Mouse (Mus musculus) G1E (cell line): ENCODE results near the gene Dut.

ENCODE experiments used
- CTCF ChIP-seq: IDR thresholded peaks from 2 replicates; pipeline ENCODE4 v1.5.1; 2012; ENCODE audit warnings: low read depth, low read length, inconsistent platforms, mixed read lengths
- GATA1 ChIP-seq: IDR thresholded peaks from 2 replicates; pipeline ENCODE4 v1.6.1; 2012; ENCODE audit warnings: borderline replicate concordance, low read length, inconsistent platforms, mixed read lengths
- GATA2 ChIP-seq: IDR thresholded peaks from 2 replicates; pipeline ENCODE4 v1.6.1; 2012; ENCODE audit warnings: low read depth, low read length, inconsistent platforms, borderline replicate concordance
- POLR2AphosphoS5 ChIP-seq: IDR thresholded peaks from 2 replicates; pipeline ENCODE4 v1.6.1; 2012; ENCODE audit warnings: low read depth, low read length, inconsistent platforms; ENCODE audit not compliant: insufficient replicate concordance
- TAL1 ChIP-seq: conservative IDR thresholded peaks from 2 replicates; pipeline ENCODE4 v1.6.1; 2012; ENCODE audit warnings: low read depth, low read length, inconsistent platforms, mixed read lengths

- TF ChIP-seq CTCF (no peak), GATA1 (no peak), GATA2 (no peak), TAL1 (no peak), POLR2AphosphoS5 (no peak)
Observed at GRCm38 (mm10) chr2:125232183-125232582, 14.8 kb upstream of the Dut start.
